In genomic region chr6:122304790-122305555, GRCm38 (mm10) we compare ENCODE assay signal across 14 mouse cellular contexts. TPM values are rescaled to one million over a fixed set of nuclear protein-coding genes. Genes with fewer than 3 reads are reported as not detected.
"Had no signal": no experiment of that assay in that cellular context is flagged by ENCODE, and none has a peak within 500 bp of the region (broad histone marks: within the 10 kb centered on the region; RNA-seq: fewer than 3 reads in every experiment).

No protein-coding gene starts in this region.

- H3K27ac ChIP-seq: kidney, embryonic 15.5 days; layer of hippocampus, adult 2 months; liver, embryonic 14.5 days; lung, embryonic 15.5 days; midbrain, embryonic 10.5 days; midbrain, embryonic 13.5 days; neural tube, embryonic 13.5 days; stomach, embryonic 15.5 days had no signal

- H3K36me3 ChIP-seq: kidney, embryonic 15.5 days; lung, embryonic 15.5 days; midbrain, embryonic 10.5 days; midbrain, embryonic 13.5 days; neural tube, embryonic 13.5 days; stomach, embryonic 15.5 days had no signal

- H3K9me3 ChIP-seq: kidney, embryonic 15.5 days; lung, embryonic 15.5 days; megakaryocyte, embryonic 14.5 days; midbrain, embryonic 10.5 days; midbrain, embryonic 13.5 days; neural tube, embryonic 13.5 days; stomach, embryonic 15.5 days had no signal

- H3K9ac ChIP-seq: kidney, embryonic 15.5 days; liver, embryonic 14.5 days; liver, postnatal 0 days; lung, embryonic 15.5 days; midbrain, embryonic 13.5 days; neural tube, embryonic 13.5 days; stomach, embryonic 15.5 days had no signal

- H3K4me2 ChIP-seq: kidney, embryonic 15.5 days; lung, embryonic 15.5 days; midbrain, embryonic 13.5 days; neural tube, embryonic 13.5 days; stomach, embryonic 15.5 days had no signal

- H3K27me3 ChIP-seq: kidney, embryonic 15.5 days; lung, embryonic 15.5 days; megakaryocyte, embryonic 14.5 days; midbrain, embryonic 13.5 days; neural tube, embryonic 13.5 days; stomach, embryonic 15.5 days had no signal

- ATAC-seq: liver, postnatal 0 days; midbrain, embryonic 13.5 days; midbrain, embryonic 16.5 days had no signal

- H3K4me3 ChIP-seq: kidney, embryonic 15.5 days; layer of hippocampus, adult 2 months; lung, embryonic 15.5 days; megakaryocyte, embryonic 14.5 days; midbrain, embryonic 10.5 days; midbrain, embryonic 13.5 days; myocyte; neural tube, embryonic 13.5 days; stomach, embryonic 15.5 days had no signal

RNA-seq across cellular contexts. Expression of gene Klrg1, which starts 22.3 kb away (rescaled TPM):
- total RNA-seq: neutrophil, adult 5-6 weeks had no signal
- polyA plus RNA-seq: kidney, embryonic 15.5 days; liver, adult 2 months; liver, embryonic 14.5 days; liver, postnatal 0 days; lung, embryonic 15.5 days; midbrain, embryonic 10.5 days; myocyte; stomach, embryonic 15.5 days had no signal
